Mouse (Mus musculus) megakaryocyte, embryonic 14.5 days (primary cell): ENCODE results near the gene Hps4.

Experiments
- FLI1 ChIP-seq: IDR thresholded peaks from 2 replicates; pipeline ENCODE4 v1.6.1; 2012; ENCODE audit warnings: low read length, inconsistent platforms, mixed read lengths
- GATA1 ChIP-seq: IDR thresholded peaks from 3 replicates; pipeline ENCODE4 v1.6.1; 2012; ENCODE audit warnings: mixed read lengths, low read length, inconsistent platforms, borderline replicate concordance

DNA sequence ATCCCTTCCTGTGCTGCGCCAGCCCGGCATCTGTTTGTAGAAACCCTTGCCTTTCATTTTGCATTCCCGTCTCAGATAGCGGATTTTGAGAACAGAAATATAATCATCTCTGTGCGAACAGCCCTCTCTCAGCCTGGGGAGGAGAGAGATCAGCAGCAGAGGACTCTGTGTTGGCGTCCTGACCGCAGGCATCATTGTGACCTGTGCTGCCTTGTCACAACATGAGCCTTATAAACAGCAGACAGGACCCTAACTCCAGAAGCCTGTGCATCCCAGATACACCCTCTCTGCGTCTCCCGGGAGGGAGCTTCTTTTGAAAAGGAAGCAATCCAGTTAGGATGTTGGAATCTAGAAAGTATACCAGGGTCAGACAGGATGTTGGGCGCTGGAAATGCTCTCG lies 68.2 kb downstream of the Hps4 start:
- no peak for TF ChIP-seq GATA1
- no peak for TF ChIP-seq FLI1
